Mouse (Mus musculus) spleen, postnatal 14 days (tissue): ENCODE results near the gene Rgs1.
A peak's percentile ranks its signal among the peaks of the same experiment; 100 is the strongest.

Source experiments
- DNase-seq, 2 experiments: peaks; one replicate each; pipeline ENCODE4 v3.0.0; 2021 to 2022; ENCODE audit warnings: low spot score in 2 of 2

The Rgs1 gene

GRCm38 (mm10) chr1:144199538-144199937, 49.5 kb downstream of the Rgs1 start:
- DNase-seq = no peak

- DNase-seq = peak in 1 of 2 experiments; percentile 12
These were observed 51.4 kb downstream of the Rgs1 start for GRCm38 (mm10) chr1:144197684-144198083.
